Mouse (Mus musculus) neural tube, embryonic 12.5 days (tissue): ENCODE data around the gene Carns1. TPM values are rescaled to one million over a fixed set of nuclear protein-coding genes. Genes with fewer than 3 reads are reported as not detected.

ENCODE experiments used
- ATAC-seq: fragments of 200-750 bp; cut with Nextera tagmentation; 2 replicates; pipeline ENCODE4 v1.8.0; 2017; ENCODE audit warnings: low read depth, mild to moderate bottlenecking, moderate TSS enrichment, moderate library complexity; ENCODE audit not compliant: low FRiP score
- H3K27ac ChIP-seq: fragments of 300-500 bp; sonication (generic); 2 replicates; pipeline ENCODE4 v1.5.1; 2016
- H3K27me3 ChIP-seq: fragments of 300-500 bp; sonication (generic); replicated peaks from 2 replicates; pipeline ENCODE4 v1.6.1; 2016; ENCODE audit warnings: mild to moderate bottlenecking
- H3K36me3 ChIP-seq: fragments of 300-500 bp; sonication (generic); 2 replicates; pipeline ENCODE4 v1.6.1; 2016; ENCODE audit warnings: mild to moderate bottlenecking
- H3K4me1 ChIP-seq: fragments of 300-500 bp; sonication (generic); 2 replicates; pipeline ENCODE4 v1.6.1; 2016
- H3K4me2 ChIP-seq: fragments of 300-500 bp; sonication (generic); replicated peaks from 2 replicates; pipeline ENCODE4 v1.6.1; 2016; ENCODE audit warnings: mild to moderate bottlenecking
- H3K4me3 ChIP-seq: fragments of 300-500 bp; sonication (generic); 2 replicates; pipeline ENCODE4 v1.5.1; 2016
- H3K9ac ChIP-seq: fragments of 300-500 bp; sonication (generic); 2 replicates; pipeline ENCODE4 v1.6.1; 2016; ENCODE audit warnings: mild to moderate bottlenecking
- H3K9me3 ChIP-seq: fragments of 300-500 bp; sonication (generic); 2 replicates; pipeline ENCODE4 v1.6.1; 2016; ENCODE audit warnings: mild to moderate bottlenecking
- WGBS: fragments of 180-500 bp; shearing (Covaris S2); methylation state at CpG from one replicate; pipeline ENCODE4 v1.1.7; 2016; 5-methylcytosine and 5-hydroxymethylcytosine counted together
- polyA plus RNA-seq: library from polyadenylated mRNA; unstranded; fragments of >200 nt; fragmentation: Nextera tagmentation; extraction: Ambion mirVana; gene quantifications from 2 replicates; pipeline ENCODE4 v1.2.1, GENCODE M21; 2016

Gene Carns1
- polyA plus RNA-seq, 1 experiment from 2014 or later, result 4.8 TPM

DNA sequence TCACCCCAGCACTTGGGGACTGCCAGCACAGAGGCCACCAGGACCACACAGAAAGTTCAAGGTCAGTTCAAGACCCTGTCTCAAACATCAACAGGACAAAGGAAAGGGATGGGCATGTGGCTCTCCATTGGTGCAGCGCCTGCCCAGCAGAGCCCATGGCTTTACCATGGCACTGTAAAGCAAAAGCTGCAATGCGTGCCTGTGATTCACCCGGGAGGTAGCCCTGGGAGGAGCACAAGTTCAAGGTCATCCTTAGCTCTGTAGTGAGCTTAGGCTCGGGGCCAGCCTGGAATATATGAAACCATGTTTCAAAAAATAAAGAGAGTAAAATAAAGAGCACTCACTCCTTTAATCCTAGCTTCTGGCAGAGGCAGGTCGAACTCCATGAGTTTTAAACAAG, 23.4 kb downstream of the Carns1 start:
- H3K4me3 ChIP-seq, result no peak overlapping the region
- no peaks in the 10 kb centered on the region for H3K27me3 ChIP-seq
- peaks cover 17% of the 10 kb centered on the region for H3K4me1 ChIP-seq
- H3K27ac ChIP-seq, result no peak overlapping the region
- H3K9ac ChIP-seq, result no peak overlapping the region
- no peak overlapping the region for H3K4me2 ChIP-seq
- WGBS, result 87% methylated on average over 5 of the region's 5 CpGs
- H3K9me3 ChIP-seq, result no peaks in the 10 kb centered on the region
- no peak for ATAC-seq
- peaks cover 53% of the 10 kb centered on the region for H3K36me3 ChIP-seq

- no peaks in the 10 kb centered on the region for H3K9me3 ChIP-seq
- no peak overlapping the region for H3K4me3 ChIP-seq
- no peak overlapping the region for H3K4me2 ChIP-seq
- peaks cover 17% of the 10 kb centered on the region for H3K4me1 ChIP-seq
- ATAC-seq, result no peak
- WGBS, result 67% methylated on average over 5 of the region's 5 CpGs
- no peak overlapping the region for H3K9ac ChIP-seq
- H3K27me3 ChIP-seq, result no peaks in the 10 kb centered on the region
- H3K27ac ChIP-seq, result no peak overlapping the region
- H3K36me3 ChIP-seq, result peaks cover 49% of the 10 kb centered on the region
Observed at GRCm38 (mm10) chr19:4151488-4151860, 23.8 kb downstream of the Carns1 start.

GRCm38 (mm10) chr19:4150567-4151487, 24.5 kb downstream of the Carns1 start:
- H3K36me3 ChIP-seq, result peaks cover 42% of the 10 kb centered on the region
- H3K4me1 ChIP-seq, result peaks cover 17% of the 10 kb centered on the region
- H3K9me3 ChIP-seq, result no peaks in the 10 kb centered on the region
- no peak overlapping the region for H3K4me2 ChIP-seq
- 91% methylated on average over 22 of the region's 22 CpGs for WGBS
- no peak overlapping the region for H3K27ac ChIP-seq
- no peak for ATAC-seq
- no peak overlapping the region for H3K4me3 ChIP-seq
- no peaks in the 10 kb centered on the region for H3K27me3 ChIP-seq
- H3K9ac ChIP-seq, result no peak overlapping the region

GRCm38 (mm10) chr19:4149764-4150461, 25.4 kb downstream of the Carns1 start:
- no peak overlapping the region for H3K27ac ChIP-seq
- H3K36me3 ChIP-seq, result peaks cover 41% of the 10 kb centered on the region
- ATAC-seq, result no peak
- H3K27me3 ChIP-seq, result no peaks in the 10 kb centered on the region
- H3K4me1 ChIP-seq, result peaks cover 17% of the 10 kb centered on the region
- H3K4me2 ChIP-seq, result peak overlapping the region; percentile 72
- WGBS, result 93% methylated on average over 17 of the region's 17 CpGs
- no peaks in the 10 kb centered on the region for H3K9me3 ChIP-seq
- H3K9ac ChIP-seq, result no peak overlapping the region
- peak overlapping the region; percentile 78; the same call in 1 of the 2 replicates for H3K4me3 ChIP-seq

- Histone ChIP-seq H3K27me3 (no peaks in the 10 kb centered on the region), H3K27ac (no peak overlapping the region), H3K4me3 (peak overlapping the region; percentile 78), H3K36me3 (peaks cover 41% of the 10 kb centered on the region), H3K9me3 (no peaks in the 10 kb centered on the region), H3K4me2 (peak overlapping the region; percentile 72), H3K9ac (peak overlapping the region; percentile 83), H3K4me1 (peaks cover 17% of the 10 kb centered on the region)
- ATAC-seq, result no peak
- WGBS, result 89% methylated on average over 11 of the region's 11 CpGs
Observed at GRCm38 (mm10) chr19:4149283-4149682, 26.0 kb downstream of the Carns1 start.

DNA sequence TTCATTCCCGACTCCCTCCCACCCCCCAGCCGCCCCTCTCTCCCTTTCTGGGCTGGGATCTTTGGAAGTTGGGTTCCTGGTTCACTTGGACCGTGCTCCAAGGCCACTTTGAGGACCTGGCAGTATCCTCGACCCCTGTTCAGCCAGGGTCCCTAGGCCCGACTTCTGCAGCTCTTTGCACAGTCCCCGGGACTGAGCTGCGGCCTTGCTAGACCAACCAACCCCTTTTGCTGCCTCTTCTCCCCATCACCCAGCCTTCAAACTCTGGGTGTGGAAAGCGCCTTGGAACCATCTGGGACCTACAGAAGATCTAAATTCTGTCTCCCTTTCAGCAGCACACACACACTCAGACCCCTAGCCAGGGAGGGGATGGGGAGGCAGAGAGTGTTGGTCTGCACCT, 26.5 kb downstream of the Carns1 start:
- H3K9ac ChIP-seq, result peak overlapping the region; percentile 83
- peak overlapping the region; percentile 72 for H3K4me2 ChIP-seq
- 5% methylated on average over 8 of the region's 8 CpGs for WGBS
- no peaks in the 10 kb centered on the region for H3K9me3 ChIP-seq
- H3K4me1 ChIP-seq, result peaks cover 17% of the 10 kb centered on the region
- H3K27me3 ChIP-seq, result no peaks in the 10 kb centered on the region
- peaks cover 39% of the 10 kb centered on the region for H3K36me3 ChIP-seq
- H3K27ac ChIP-seq, result no peak overlapping the region
- H3K4me3 ChIP-seq, result peak overlapping the region; percentile 78
- ATAC-seq, result peak; percentile 33

- ATAC-seq, result peak; percentile 94
- WGBS, result under 1% methylated on average over 33 of the region's 33 CpGs
- peak within 1 kb of the TSS; percentile 72 for H3K4me2 ChIP-seq
- no peak within 1 kb of the TSS for H3K27ac ChIP-seq
- H3K36me3 ChIP-seq, result peaks cover 35% of the 10 kb centered on the region
- H3K4me3 ChIP-seq, result peak within 1 kb of the TSS; percentile 78
- H3K9me3 ChIP-seq, result no peaks in the 10 kb centered on the region
- H3K4me1 ChIP-seq, result peaks cover 17% of the 10 kb centered on the region
- no peaks in the 10 kb centered on the region for H3K27me3 ChIP-seq
- peak within 1 kb of the TSS; percentile 83 for H3K9ac ChIP-seq
Observed at GRCm38 (mm10) chr19:4148491-4148806, 26.8 kb downstream of the Carns1 start, which contains the start of gene Coro1b. Gene Coro1b, plus strand, starts transcription at chr19:4148619.

- peak overlapping the region; percentile 78 for H3K4me3 ChIP-seq
- H3K9ac ChIP-seq, result no peak overlapping the region
- no peaks in the 10 kb centered on the region for H3K27me3 ChIP-seq
- H3K27ac ChIP-seq, result no peak overlapping the region
- 37% methylated on average over 9 of the region's 9 CpGs for WGBS
- peak; percentile 8; the same call in 1 of the 2 replicates for ATAC-seq
- H3K4me2 ChIP-seq, result peak overlapping the region; percentile 72
- peaks cover 31% of the 10 kb centered on the region for H3K36me3 ChIP-seq
- H3K9me3 ChIP-seq, result no peaks in the 10 kb centered on the region
- H3K4me1 ChIP-seq, result peaks cover 17% of the 10 kb centered on the region
Observed at GRCm38 (mm10) chr19:4147782-4148490, 27.3 kb downstream of the Carns1 start.

DNA sequence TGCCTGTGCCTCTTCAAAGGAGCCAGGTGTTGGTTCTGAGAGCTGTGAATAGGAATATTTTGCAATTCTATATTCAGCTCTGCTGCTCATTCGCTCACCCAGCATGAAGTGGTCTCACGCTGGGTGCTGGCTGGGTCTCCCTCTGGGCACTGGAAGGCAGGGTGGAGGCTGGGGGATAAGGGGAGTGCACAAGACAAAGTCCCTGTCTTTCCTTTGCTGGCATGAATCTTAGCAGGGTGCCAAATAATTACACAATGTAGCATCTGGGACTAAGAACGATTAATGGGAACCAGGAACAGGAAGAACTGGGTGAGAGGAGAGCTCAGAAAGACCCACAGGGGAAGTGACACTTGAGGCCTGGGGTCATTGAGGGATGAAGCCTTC, 28.3 kb downstream of the Carns1 start:
- H3K36me3 ChIP-seq, result peaks cover 22% of the 10 kb centered on the region

GRCm38 (mm10) chr19:4146366-4147021, 28.8 kb downstream of the Carns1 start:
- no peaks in the 10 kb centered on the region for H3K9me3 ChIP-seq
- H3K4me1 ChIP-seq, result peaks cover 17% of the 10 kb centered on the region
- peaks cover 16% of the 10 kb centered on the region for H3K36me3 ChIP-seq
- H3K27me3 ChIP-seq, result no peaks in the 10 kb centered on the region
- H3K27ac ChIP-seq, result no peak overlapping the region
- no peak overlapping the region for H3K4me3 ChIP-seq
- ATAC-seq, result no peak
- no peak overlapping the region for H3K9ac ChIP-seq
- H3K4me2 ChIP-seq, result no peak overlapping the region
- WGBS, result 65% methylated on average over 12 of the region's 12 CpGs

More for the DNA sequence above, 28.3 kb downstream of the Carns1 start:
- Histone ChIP-seq H3K4me2 (no peak overlapping the region), H3K9ac (no peak overlapping the region), H3K4me3 (no peak overlapping the region), H3K27ac (no peak overlapping the region), H3K27me3 (no peaks in the 10 kb centered on the region), H3K4me1 (peaks cover 17% of the 10 kb centered on the region), H3K9me3 (no peaks in the 10 kb centered on the region)
- ATAC-seq, result no peak
- 61% methylated on average over 3 of the region's 3 CpGs for WGBS

- no peak overlapping the region for H3K9ac ChIP-seq
- H3K9me3 ChIP-seq, result no peaks in the 10 kb centered on the region
- H3K4me2 ChIP-seq, result no peak overlapping the region
- no peak overlapping the region for H3K27ac ChIP-seq
- H3K4me3 ChIP-seq, result no peak overlapping the region
- 89% methylated on average over 5 of the region's 5 CpGs for WGBS
- H3K36me3 ChIP-seq, result peaks cover 11% of the 10 kb centered on the region
- no peaks in the 10 kb centered on the region for H3K27me3 ChIP-seq
- ATAC-seq, result no peak
- H3K4me1 ChIP-seq, result peaks cover 17% of the 10 kb centered on the region
Observed at GRCm38 (mm10) chr19:4145936-4146335, 29.3 kb downstream of the Carns1 start.
